Mouse (Mus musculus) megakaryocyte-erythroid progenitor cell, adult 5-6 weeks (primary cell): ENCODE results near the gene Gm4779. TPM values are rescaled to one million over a fixed set of nuclear protein-coding genes. Genes with fewer than 3 reads are reported as not detected.
"Not testable (repeated sequence)": the region's sequence is repeated elsewhere in the genome, so short reads cannot be mapped to it uniquely, and the experiment has no call there.

Experiments used
- ATAC-seq: replicated peaks from 2 replicates; pipeline ENCODE4 v1.8.0; 2016; ENCODE audit warnings: mild to moderate bottlenecking, inconsistent platforms; ENCODE audit not compliant: severe bottlenecking, poor library complexity, low FRiP score, low TSS enrichment
- total RNA-seq, 2 experiments: library from RNA; stranded (forward) in 1 of 2; stranded (reverse) in 1 of 2; fragments of 200-1000, 215-1000 nt in 1 of 2; fragments of >200 nt in 1 of 2; fragmentation: Nextera tagmentation in 1 of 2; gene quantifications; 2 replicates each; pipeline ENCODE4 v1.2.3; 2014 to 2017

The Gm4779 gene
- total RNA-seq (2014; fragmentation: Nextera tagmentation) (not detected in 2 replicates), total RNA-seq (2017) (1.8 TPM in 1 of 2 replicates, not detected in the other)

- no peak for ATAC-seq
Measured at GRCm38 (mm10) chrX:101794342-101794741, at the start of gene Gm4779, which contains the start of gene 8030474K03Rik. Gm4779 (minus strand) TSS chrX:101794423. 8030474K03Rik (plus strand) TSS chrX:101794656.

GRCm38 (mm10) chrX:101819980-101820379, 25.8 kb upstream of the Gm4779 start:
- not testable (repeated sequence) for ATAC-seq

GRCm38 (mm10) chrX:101819163-101819562, 24.9 kb upstream of the Gm4779 start:
- ATAC-seq: 0 out of 2 replicates have a peak, but pooled peaks have one; percentile 37

GRCm38 (mm10) chrX:101811750-101812149, 17.5 kb upstream of the Gm4779 start:
- ATAC-seq: no peak

- ATAC-seq: no peak
Measured at GRCm38 (mm10) chrX:101805512-101805911, 11.3 kb upstream of the Gm4779 start.

GRCm38 (mm10) chrX:101791551-101791950, 2.7 kb downstream of the Gm4779 start:
- ATAC-seq: 0 out of 2 replicates have a peak, but pooled peaks have one; percentile 52

- ATAC-seq: no peak; the same call in 1 of the 2 replicates
Measured at GRCm38 (mm10) chrX:101772035-101772434, 22.2 kb downstream of the Gm4779 start.

GRCm38 (mm10) chrX:101770307-101770706, 23.9 kb downstream of the Gm4779 start:
- no peak for ATAC-seq

- ATAC-seq: no peak
Measured at GRCm38 (mm10) chrX:101769478-101769877, 24.7 kb downstream of the Gm4779 start.

GRCm38 (mm10) chrX:101767280-101767679, 26.9 kb downstream of the Gm4779 start:
- ATAC-seq: no peak

- ATAC-seq: no peak
Measured at GRCm38 (mm10) chrX:101765111-101765510, 29.1 kb downstream of the Gm4779 start.

- no peak for ATAC-seq
Measured at GRCm38 (mm10) chrX:101764621-101765020, 29.6 kb downstream of the Gm4779 start.

- no peak for ATAC-seq
Measured at GRCm38 (mm10) chrX:101754478-101754877, 39.7 kb downstream of the Gm4779 start.

- ATAC-seq: no peak
Measured at GRCm38 (mm10) chrX:101750144-101750543, 44.1 kb downstream of the Gm4779 start.

- ATAC-seq: no peak
Measured at GRCm38 (mm10) chrX:101741064-101741433, 53.2 kb downstream of the Gm4779 start.

- no peak for ATAC-seq
Measured at GRCm38 (mm10) chrX:101740335-101741063, 53.7 kb downstream of the Gm4779 start.

Other genes starting within 250 kb of the Gm4779 start
- gene Ogt, start 154.4 kb downstream of the Gm4779 start, total RNA-seq (2014; fragmentation: Nextera tagmentation): 218 and 280 TPM in 2 replicates
- 70.8 and 93.6 TPM in 2 replicates for gene Ogt, start 154.4 kb downstream of the Gm4779 start, total RNA-seq (2017)
- gene Cxcr3, start 60.2 kb downstream of the Gm4779 start, total RNA-seq (2014; fragmentation: Nextera tagmentation): not detected in 2 replicates
- gene Cxcr3, start 60.2 kb downstream of the Gm4779 start, total RNA-seq (2017): 0.42 and 2.9 TPM in 2 replicates
- not detected in 2 replicates for gene 8030474K03Rik, start 233 bp upstream of the Gm4779 start, total RNA-seq (2014; fragmentation: Nextera tagmentation)
- gene 8030474K03Rik, start 233 bp upstream of the Gm4779 start, total RNA-seq (2017): 0.46 TPM in 1 of 2 replicates, not detected in the other
- gene Nhsl2, start 55.0 kb upstream of the Gm4779 start, total RNA-seq (2014; fragmentation: Nextera tagmentation): 5.7 and 6.1 TPM in 2 replicates
- 1.0 and 5.7 TPM in 2 replicates for gene Nhsl2, start 55.0 kb upstream of the Gm4779 start, total RNA-seq (2017)